ENCODE assay signal across 8 mouse cellular contexts in the genomic region with DNA sequence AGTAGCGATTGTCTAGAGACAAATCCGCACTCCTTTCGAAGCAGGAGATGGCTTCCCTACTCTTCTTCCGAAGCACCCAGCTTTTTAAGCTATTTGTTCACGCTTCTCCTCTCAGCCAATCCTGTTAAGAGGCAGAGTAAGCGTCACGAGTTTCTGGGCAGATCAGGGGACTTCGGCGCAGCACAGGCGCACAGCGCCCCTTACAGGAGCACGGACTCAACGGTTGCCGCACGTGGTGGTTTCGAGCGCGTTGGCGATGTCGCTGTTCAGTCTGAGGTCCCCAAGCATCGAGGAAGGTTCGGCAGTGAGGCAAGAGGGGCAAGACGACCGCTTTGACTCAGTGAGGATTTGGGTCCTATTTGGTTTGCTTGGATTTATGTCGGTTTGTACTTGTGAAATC. TPM values are rescaled to one million over a fixed set of nuclear protein-coding genes. Genes with fewer than 3 reads are reported as not detected.
A peak's percentile ranks its signal among the peaks of the same experiment; 100 is the strongest.
DNase-seq lines count a peak whose midpoint lies in the region; ATAC-seq lines count a peak whose summit lies in the region.

Gene Tcam1 (plus strand): TSS at position 219 of the 400 bp plus-strand sequence.

- H3K27me3 ChIP-seq in forebrain, embryonic 11.5 days (ENCODE audit: control insufficient read depth, insufficient read depth, low read length), result no peaks in the 10 kb centered on the region; the same call in 1 of the 2 replicates
- no peaks in the 10 kb centered on the region for H3K27me3 ChIP-seq in heart, embryonic 16.5 days (ENCODE audit: control insufficient read depth, insufficient read depth, low read length)
- H3K27me3 ChIP-seq in liver, embryonic 13.5 days, result no peaks in the 10 kb centered on the region
- no peaks in the 10 kb centered on the region for H3K27me3 ChIP-seq in stomach, embryonic 15.5 days (replicated peaks)

- no peak within 1 kb of the TSS; the same call in 1 of the 2 replicates for H3K4me3 ChIP-seq in forebrain, embryonic 11.5 days (ENCODE audit: low read depth, low read length)
- peak within 1 kb of the TSS; percentile 20 for H3K4me3 ChIP-seq in heart, embryonic 16.5 days (ENCODE audit: low read length)
- no peak within 1 kb of the TSS for H3K4me3 ChIP-seq in liver, embryonic 13.5 days (replicated peaks)
- H3K4me3 ChIP-seq in stomach, embryonic 15.5 days (replicated peaks), result peak within 1 kb of the TSS; percentile 21; the same call in 1 of the 2 replicates

- H3K9me3 ChIP-seq in forebrain, embryonic 11.5 days (ENCODE audit: control insufficient read depth, low read length), result no peaks in the 10 kb centered on the region
- H3K9me3 ChIP-seq in heart, embryonic 16.5 days (replicated peaks; ENCODE audit: control insufficient read depth, low read length), result no peaks in the 10 kb centered on the region
- no peaks in the 10 kb centered on the region for H3K9me3 ChIP-seq in liver, embryonic 13.5 days (replicated peaks)
- H3K9me3 ChIP-seq in stomach, embryonic 15.5 days, result no peaks in the 10 kb centered on the region

- H3K4me2 ChIP-seq in forebrain, embryonic 11.5 days (ENCODE audit: low read depth, low read length, severe bottlenecking), result peak within 1 kb of the TSS; percentile 18; the same call in 1 of the 2 replicates
- H3K4me2 ChIP-seq in heart, embryonic 16.5 days (ENCODE audit: low read depth, low read length), result peak within 1 kb of the TSS; percentile 62
- peak within 1 kb of the TSS; percentile 57 for H3K4me2 ChIP-seq in liver, embryonic 13.5 days
- H3K4me2 ChIP-seq in stomach, embryonic 15.5 days, result peak within 1 kb of the TSS; percentile 54

- DNase-seq in c-Kit-positive CD71-positive TER-119-negative erythroid progenitor cells, embryonic 14.5 days (ENCODE audit: low read depth), result peak; percentile 92
- peak; percentile 94 for DNase-seq in forebrain, embryonic 11.5 days (ENCODE audit: low spot score)
- peak; percentile 92 to 97 for DNase-seq in kidney, postnatal 25 days
- peak; percentile 84 for DNase-seq in liver, embryonic 13.5 days
- peak; percentile 92 for DNase-seq in neural tube, embryonic 10.5 days (ENCODE audit: extremely low spot score, low spot score)

- H3K9ac ChIP-seq in forebrain, embryonic 11.5 days (ENCODE audit: low read length), result no peak within 1 kb of the TSS
- H3K9ac ChIP-seq in heart, embryonic 16.5 days (ENCODE audit: low read length), result peak within 1 kb of the TSS; percentile 40; the same call in 1 of the 2 replicates
- no peak within 1 kb of the TSS for H3K9ac ChIP-seq in liver, embryonic 13.5 days
- H3K9ac ChIP-seq in stomach, embryonic 15.5 days, result 0 out of 2 replicates have a peak within 1 kb of the TSS, but pooled peaks have one; percentile 29

- no peak within 1 kb of the TSS for H3K27ac ChIP-seq in forebrain, embryonic 11.5 days (ENCODE audit: low read depth, low read length)
- H3K27ac ChIP-seq in heart, embryonic 16.5 days (ENCODE audit: low read length), result no peak within 1 kb of the TSS
- H3K27ac ChIP-seq in liver, embryonic 13.5 days, result no peak within 1 kb of the TSS
- H3K27ac ChIP-seq in stomach, embryonic 15.5 days, result peak within 1 kb of the TSS; percentile 94

- peak; percentile 83 for ATAC-seq in CD4-positive, CD25-positive, alpha-beta regulatory T cell, adult 4 months
- ATAC-seq in forebrain, embryonic 11.5 days (replicated peaks; ENCODE audit: low FRiP score), result peak; percentile 47
- ATAC-seq in heart, embryonic 16.5 days (replicated peaks; ENCODE audit: extremely low read depth, insufficient read depth, low FRiP score), result no peak
- ATAC-seq in liver, embryonic 13.5 days (ENCODE audit: low read depth), result no peak
- ATAC-seq in stomach, embryonic 15.5 days (ENCODE audit: insufficient read depth, low FRiP score, low read depth), result peak; percentile 36; the same call in 1 of the 2 replicates

- WGBS in forebrain, embryonic 11.5 days, result 13% methylated on average over 25 of the region's 25 CpGs
- WGBS in heart, embryonic 16.5 days, result 5% methylated on average over 25 of the region's 25 CpGs
- WGBS in liver, embryonic 13.5 days (ENCODE audit: insufficient replicate concordance), result 5% methylated on average over 25 of the region's 25 CpGs
- 4% methylated on average over 25 of the region's 25 CpGs for WGBS in stomach, embryonic 15.5 days

- no peaks in the 10 kb centered on the region for H3K36me3 ChIP-seq in forebrain, embryonic 11.5 days (ENCODE audit: control insufficient read depth, insufficient read depth, low read length)
- no peaks in the 10 kb centered on the region for H3K36me3 ChIP-seq in heart, embryonic 16.5 days (ENCODE audit: control insufficient read depth, insufficient read depth)
- H3K36me3 ChIP-seq in liver, embryonic 13.5 days, result no peaks in the 10 kb centered on the region
- H3K36me3 ChIP-seq in stomach, embryonic 15.5 days, result no peaks in the 10 kb centered on the region

- H3K4me1 ChIP-seq in forebrain, embryonic 11.5 days (replicated peaks; ENCODE audit: control insufficient read depth, insufficient read depth, low read length), result peaks cover under 1% of the 10 kb centered on the region; the same call in 1 of the 2 replicates
- H3K4me1 ChIP-seq in heart, embryonic 16.5 days (ENCODE audit: control insufficient read depth, insufficient read depth, low read length), result peaks cover 12% of the 10 kb centered on the region
- peaks cover 40% of the 10 kb centered on the region for H3K4me1 ChIP-seq in liver, embryonic 13.5 days (replicated peaks)
- peaks cover 24% of the 10 kb centered on the region for H3K4me1 ChIP-seq in stomach, embryonic 15.5 days

RNA-seq across cellular contexts. Expression of gene Tcam1, which starts in this region (rescaled TPM):
- polyA plus RNA-seq in CD4-positive, CD25-positive, alpha-beta regulatory T cell, adult 4 months (2017; shearing (Covaris generic)), result under 1 TPM; 0.39 TPM
- polyA plus RNA-seq in forebrain, embryonic 11.5 days (2014; fragmentation: Nextera tagmentation; extraction: Ambion mirVana), result 0.15 and 0.29 TPM in 2 replicates
- 0.05 and 0.07 TPM in 2 replicates for polyA plus RNA-seq in heart, embryonic 16.5 days (2015; fragmentation: Nextera tagmentation; extraction: Ambion mirVana)
- polyA plus RNA-seq in liver, embryonic 13.5 days (2015; fragmentation: Nextera tagmentation; extraction: Ambion mirVana), result 0.27 and 0.39 TPM in 2 replicates
- 0.27 and 0.28 TPM in 2 replicates for polyA plus RNA-seq in stomach, embryonic 15.5 days (2015; fragmentation: Nextera tagmentation; extraction: Ambion mirVana)

Comparison
In these comparisons a context has a peak if more than half of its experiments do, and no peak if none do; other contexts are left out.
1. Peak in ATAC-seq in CD4-positive, CD25-positive, alpha-beta regulatory T cell, adult 4 months; RNA of the gene not detected or under 1 TPM.
2. Peak in DNase-seq, ATAC-seq and H3K4me2 ChIP-seq in forebrain, embryonic 11.5 days; RNA of the gene not detected or under 1 TPM.
3. Peak in DNase-seq and H3K4me2 ChIP-seq in liver, embryonic 13.5 days; RNA of the gene not detected or under 1 TPM.
4. Peak in ATAC-seq, H3K4me3 ChIP-seq, H3K27ac ChIP-seq, H3K9ac ChIP-seq and H3K4me2 ChIP-seq in stomach, embryonic 15.5 days; RNA of the gene not detected or under 1 TPM.